Mouse (Mus musculus) spleen, postnatal 0 days (tissue): ENCODE measurements around the gene Men1. TPM values are rescaled to one million over a fixed set of nuclear protein-coding genes. Genes with fewer than 3 reads are reported as not detected.

Experiments used
- polyA plus RNA-seq: library from polyadenylated mRNA; unstranded; fragments of >200 nt; fragmentation: Nextera tagmentation; extraction: Ambion mirVana; gene quantifications from 2 replicates; pipeline ENCODE4 v1.2.1, GENCODE M21; 2015

The Men1 gene
- 19.0 and 19.8 TPM in 2 replicates for polyA plus RNA-seq

DNA sequence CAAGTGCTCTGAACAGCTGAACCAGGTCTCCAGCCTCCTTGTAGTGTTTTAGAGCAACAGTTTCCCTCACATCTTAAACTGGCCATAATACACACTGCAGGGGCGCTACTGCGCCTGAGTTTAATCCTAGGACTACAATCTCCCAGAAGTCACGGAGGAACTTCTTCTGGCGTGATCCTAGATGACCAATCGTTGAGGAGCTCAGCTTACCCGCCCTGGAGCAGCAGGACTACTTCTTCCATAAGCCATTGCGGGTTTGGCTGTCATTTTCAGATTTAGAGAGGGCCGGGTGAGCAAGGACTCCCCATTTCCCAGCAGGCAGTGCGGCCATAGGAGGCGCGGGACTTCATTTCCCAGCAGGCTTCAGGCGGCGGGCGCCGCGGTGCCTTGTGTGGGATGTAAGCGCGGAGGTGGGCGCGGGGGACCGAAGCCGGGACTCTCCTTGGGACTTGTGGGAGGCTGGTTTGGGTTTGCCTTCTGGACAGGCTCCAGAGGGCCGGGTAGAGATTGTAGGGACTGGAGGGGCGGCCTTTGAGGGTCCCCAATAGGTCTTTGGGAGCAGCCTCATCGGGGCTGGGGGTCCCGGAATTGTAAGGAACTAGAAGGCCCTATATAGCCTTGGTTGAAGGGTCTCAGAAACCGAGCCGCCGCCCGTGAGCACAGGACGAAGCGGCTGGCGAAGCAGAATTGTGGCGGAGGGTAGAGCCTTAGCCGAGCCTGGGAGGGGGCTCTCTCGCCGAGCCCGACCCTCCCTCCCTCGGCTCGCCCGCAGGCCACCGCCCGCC, at the start of gene Men1:
Men1 (plus strand) TSS at position 307 of the 785 bp plus-strand sequence.

DNA sequence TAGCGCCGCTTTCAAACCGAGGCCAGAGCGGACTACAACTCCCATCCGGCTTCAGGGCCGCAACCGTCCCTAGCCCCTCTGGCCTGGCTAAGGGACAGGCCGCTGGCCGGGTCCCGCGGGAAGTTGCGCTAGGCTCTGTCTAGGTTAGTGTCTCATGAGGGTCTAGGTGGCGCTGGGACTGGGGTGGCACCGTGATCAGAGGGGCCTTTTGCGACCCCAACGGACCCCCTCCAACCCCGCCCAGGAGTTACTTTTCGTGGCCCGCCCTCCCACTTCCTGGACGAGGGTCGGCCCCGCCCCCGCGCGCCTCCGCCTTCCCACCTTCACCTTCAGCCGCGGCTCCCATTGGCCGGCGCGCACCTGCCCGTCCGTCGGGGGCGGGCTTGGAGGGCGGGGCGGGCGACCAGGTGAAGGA, 28.6 kb upstream of the Men1 start, which contains the start of gene Cdc42bpg:
Cdc42bpg (plus strand) TSS at position 320 of the 415 bp plus-strand sequence.

DNA sequence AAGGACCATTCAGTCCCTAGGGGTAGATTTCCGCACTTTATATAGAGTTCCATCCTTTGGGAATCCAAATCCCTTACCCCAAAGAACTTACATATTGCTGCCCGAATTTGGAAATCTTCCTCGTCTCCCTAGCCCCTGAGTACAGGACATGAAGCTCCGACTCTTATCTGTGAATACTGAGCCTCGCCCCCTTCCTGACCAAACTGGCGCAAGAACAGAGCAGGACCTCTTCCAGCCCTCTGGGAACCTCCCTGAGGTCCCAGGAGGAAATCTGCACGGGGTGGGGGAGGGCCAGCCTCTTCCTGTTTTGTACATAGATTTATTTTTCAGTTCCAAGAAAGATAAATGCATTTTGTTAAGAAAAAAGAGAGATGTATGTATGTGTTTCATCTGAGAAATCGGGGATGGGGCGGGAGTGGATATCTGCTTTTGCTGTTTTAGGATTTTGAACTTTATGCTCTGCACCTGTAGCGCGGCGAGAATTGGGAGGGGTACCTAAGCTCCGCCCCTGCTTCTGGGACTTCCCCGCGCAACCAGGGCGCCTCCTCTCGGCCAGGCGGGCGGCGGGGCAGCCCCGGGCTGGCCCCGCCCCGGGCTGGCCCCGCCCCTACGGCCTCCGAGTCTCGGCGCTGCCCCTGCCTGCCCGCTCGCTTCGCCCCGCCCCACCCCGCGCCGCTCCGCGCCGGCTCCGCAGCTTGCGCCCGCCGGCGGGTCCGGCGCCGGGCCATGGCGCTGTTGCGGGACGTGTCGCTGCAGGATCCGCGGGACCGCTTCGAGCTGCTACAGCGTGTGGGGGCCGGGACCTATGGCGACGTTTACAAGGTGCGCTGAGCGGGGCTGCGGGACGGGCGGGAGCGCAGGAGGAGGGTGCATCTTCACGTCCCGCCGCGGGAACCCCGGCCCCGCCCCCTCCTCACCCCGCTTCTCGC, 6.0 kb downstream of the Men1 start, which contains the start of gene Map4k2:
Map4k2 (plus strand) TSS at position 612 of the 929 bp plus-strand sequence.

DNA sequence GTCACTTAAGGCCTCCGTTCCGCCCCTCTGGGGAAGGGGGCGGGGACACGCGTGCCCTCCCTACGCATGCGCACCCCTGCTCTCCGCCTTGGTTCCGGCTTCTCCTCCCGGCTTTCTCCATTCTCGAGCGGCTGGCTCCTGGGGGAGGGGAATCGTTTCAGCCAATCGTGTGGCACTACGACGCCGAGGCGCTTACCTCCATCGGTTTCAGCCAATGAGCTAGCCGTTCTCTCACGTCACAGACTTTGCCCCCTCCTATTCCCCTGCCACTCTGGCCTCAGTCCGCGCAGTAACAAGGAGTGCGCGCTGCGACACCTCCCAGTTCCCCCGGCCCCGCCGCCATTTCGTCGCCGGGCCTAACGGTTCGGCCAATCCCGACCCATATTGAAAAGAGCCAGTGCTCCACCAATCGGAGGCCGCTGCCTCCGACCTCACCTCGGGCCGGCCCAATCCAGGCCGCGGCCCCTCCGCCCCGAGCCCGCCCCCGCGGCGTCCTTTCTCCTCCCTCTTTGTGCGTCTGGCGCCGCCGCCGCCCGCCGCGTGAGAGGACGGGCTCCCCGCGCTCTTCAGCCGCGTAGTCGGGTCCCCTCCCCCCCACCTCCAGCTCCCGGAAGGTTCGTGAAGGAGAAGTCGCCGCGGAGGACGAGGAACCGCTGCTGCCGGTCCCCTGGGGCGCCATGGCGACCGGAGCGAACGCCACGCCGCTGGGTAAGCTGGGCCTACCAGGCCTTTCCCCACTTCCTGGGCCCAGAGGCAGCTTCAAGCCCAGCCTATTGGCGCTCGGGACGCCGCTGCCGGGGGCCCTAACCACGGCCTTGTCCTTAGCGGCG, 28.8 kb downstream of the Men1 start, which contains the start of gene Sf1:
Sf1 (plus strand) TSS at position 280 of the 830 bp plus-strand sequence.

DNA sequence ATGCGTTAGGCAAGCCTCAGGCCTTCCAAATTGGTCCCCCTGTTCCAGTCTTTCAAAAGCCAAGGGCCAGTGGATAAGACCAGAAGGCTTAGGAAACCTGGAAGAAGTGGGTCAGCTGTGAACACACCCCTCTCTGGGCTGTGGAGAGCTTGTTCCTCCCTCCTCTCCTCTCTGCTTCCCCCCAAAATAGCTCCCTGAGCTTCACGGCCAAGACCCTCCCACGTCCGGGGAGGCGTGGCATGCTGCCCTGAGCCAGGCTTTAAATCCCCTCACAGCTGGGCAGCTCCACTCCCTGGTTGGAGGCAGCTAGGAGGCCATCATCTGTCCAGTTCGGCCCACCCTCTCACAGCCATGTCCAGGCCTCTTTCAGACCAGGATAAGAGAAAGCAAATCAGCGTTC, 49.3 kb downstream of the Men1 start, which contains the start of gene Pygm:
Pygm (plus strand) TSS at position 272 of the 400 bp plus-strand sequence.

Other genes starting within 250 kb of the Men1 start
- gene Cdca5, start 250.0 kb upstream of the Men1 start, polyA plus RNA-seq = 38.6 and 42.9 TPM in 2 replicates
- gene AC131692.1, start 240.6 kb upstream of the Men1 start, polyA plus RNA-seq = 0.21 and 0.32 TPM in 2 replicates
- 0.34 and 0.40 TPM in 2 replicates for gene Naaladl1, start 229.2 kb upstream of the Men1 start, polyA plus RNA-seq
- gene Sac3d1, start 216.3 kb upstream of the Men1 start, polyA plus RNA-seq = 29.3 and 29.9 TPM in 2 replicates
- gene Snx15, start 206.7 kb upstream of the Men1 start, polyA plus RNA-seq = 31.6 and 32.1 TPM in 2 replicates
- gene Batf2, start 194.0 kb upstream of the Men1 start, polyA plus RNA-seq = 0.96 and 1.0 TPM in 2 replicates
- gene Arl2, start 193.4 kb upstream of the Men1 start, polyA plus RNA-seq = 37.1 and 37.2 TPM in 2 replicates
- not detected in 2 replicates for gene Majin, start 150.6 kb upstream of the Men1 start, polyA plus RNA-seq
- gene Gpha2, start 108.6 kb upstream of the Men1 start, polyA plus RNA-seq = 0.17 and 0.22 TPM in 2 replicates
- gene Ppp2r5b, start 99.1 kb upstream of the Men1 start, polyA plus RNA-seq = 5.0 and 6.2 TPM in 2 replicates
- 4.4 and 5.6 TPM in 2 replicates for gene Atg2a, start 93.3 kb upstream of the Men1 start, polyA plus RNA-seq
- gene Ehd1, start 58.3 kb upstream of the Men1 start, polyA plus RNA-seq = 66.5 and 75.4 TPM in 2 replicates
- 0.40 and 0.67 TPM in 2 replicates for gene Cdc42bpg, start 28.5 kb upstream of the Men1 start, polyA plus RNA-seq
- gene Map4k2, start 6.2 kb downstream of the Men1 start, polyA plus RNA-seq = 13.0 and 20.0 TPM in 2 replicates
- gene Sf1, start 28.7 kb downstream of the Men1 start, polyA plus RNA-seq = 66.4 and 69.6 TPM in 2 replicates
- 6.7 and 9.0 TPM in 2 replicates for gene Pygm, start 49.4 kb downstream of the Men1 start, polyA plus RNA-seq
- 106 and 138 TPM in 2 replicates for gene Rasgrp2, start 64.4 kb downstream of the Men1 start, polyA plus RNA-seq
- 0.66 and 0.89 TPM in 2 replicates for gene Nrxn2, start 83.8 kb downstream of the Men1 start, polyA plus RNA-seq
- 0.11 TPM in 1 of 2 replicates, not detected in the other for gene Slc22a12, start 208.1 kb downstream of the Men1 start, polyA plus RNA-seq